Mouse (Mus musculus): ENCODE data around the gene Lgr6.

Lgr6 gene

DNA sequence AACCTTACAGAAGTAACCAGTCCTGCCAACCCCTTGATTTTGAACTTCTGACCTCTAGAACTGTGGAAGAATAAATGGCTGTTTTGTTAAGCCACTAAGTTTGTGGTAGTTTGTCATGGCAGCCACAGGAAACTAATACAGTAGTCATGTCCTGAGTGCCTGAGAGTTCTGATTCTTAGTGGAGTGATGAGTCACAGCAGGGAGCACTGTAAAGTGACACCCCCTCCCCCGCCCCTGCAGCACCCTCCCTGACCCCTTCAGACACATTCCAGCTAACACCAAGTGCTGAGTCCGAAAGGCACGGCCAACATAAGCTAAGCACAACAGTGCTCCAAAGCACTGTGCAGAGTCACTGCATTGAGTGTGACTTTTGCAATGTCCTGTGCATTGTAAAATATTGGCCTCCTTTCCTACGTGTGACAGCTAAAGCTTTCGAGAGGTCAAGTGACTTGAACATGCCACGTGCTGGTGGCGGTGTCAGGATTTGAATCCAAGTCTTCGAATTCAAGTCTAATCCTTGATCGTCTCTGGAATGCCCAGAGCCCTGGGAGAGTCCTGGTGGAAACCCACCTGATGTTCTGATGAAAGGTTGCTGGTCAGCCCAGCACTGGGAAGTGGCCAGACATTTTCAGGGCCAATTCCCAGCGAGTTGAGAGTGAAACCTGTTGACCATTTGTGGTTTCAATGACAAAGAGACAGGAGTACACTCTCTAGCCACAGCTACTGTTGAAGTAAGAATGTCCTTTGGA is 88.0 kb downstream of the Lgr6 start:
- no peak for DNase-seq (ENCODE audit: low spot score)

DNA sequence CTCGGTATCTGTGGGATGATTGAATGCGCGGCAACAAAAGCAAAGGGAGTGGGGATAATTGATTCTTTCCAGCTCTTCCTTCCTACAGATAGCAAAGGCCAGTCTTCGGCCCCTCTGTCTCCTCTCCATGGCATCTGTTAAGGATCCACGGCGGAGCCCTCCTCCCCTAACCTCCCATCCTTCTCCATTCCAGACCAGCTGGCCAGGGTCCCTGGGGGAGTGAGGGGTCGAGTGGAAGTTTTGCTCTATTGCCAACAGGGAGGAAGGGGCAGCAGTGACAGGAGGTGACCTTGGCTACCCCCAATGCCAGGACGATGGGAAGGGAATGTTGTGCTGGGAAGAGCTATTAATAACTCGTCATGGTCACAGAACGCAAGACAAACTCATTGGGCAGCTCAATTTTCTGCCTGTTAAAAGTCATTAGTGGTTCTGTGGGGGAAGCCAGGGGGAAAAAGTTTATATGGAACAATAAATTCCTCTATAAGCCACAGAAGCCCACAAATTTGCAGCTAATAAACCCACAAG is 90.1 kb downstream of the Lgr6 start:
- no peak for DNase-seq (ENCODE audit: low spot score)

DNA sequence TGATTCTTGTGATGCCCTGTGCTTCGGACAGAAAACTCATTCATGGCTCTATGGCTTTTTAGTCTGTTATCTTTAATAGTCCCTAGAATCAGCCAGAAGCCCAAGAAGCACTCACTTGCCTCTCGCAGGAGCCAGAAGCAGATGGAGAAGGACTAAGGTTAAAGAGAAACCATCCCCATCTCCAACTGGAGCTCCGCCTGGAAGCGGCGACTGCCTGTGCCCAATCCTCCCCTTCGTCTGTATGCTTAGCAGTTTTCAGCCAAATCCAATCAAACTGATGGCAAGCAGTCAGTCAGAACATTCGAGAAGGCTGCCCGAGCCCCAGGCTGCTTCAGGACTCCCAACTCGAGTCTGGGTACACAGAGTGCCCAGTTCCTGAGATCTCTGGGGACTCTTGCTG is 92.6 kb downstream of the Lgr6 start:
- DNase-seq (ENCODE audit: low spot score) = no peak

DNA sequence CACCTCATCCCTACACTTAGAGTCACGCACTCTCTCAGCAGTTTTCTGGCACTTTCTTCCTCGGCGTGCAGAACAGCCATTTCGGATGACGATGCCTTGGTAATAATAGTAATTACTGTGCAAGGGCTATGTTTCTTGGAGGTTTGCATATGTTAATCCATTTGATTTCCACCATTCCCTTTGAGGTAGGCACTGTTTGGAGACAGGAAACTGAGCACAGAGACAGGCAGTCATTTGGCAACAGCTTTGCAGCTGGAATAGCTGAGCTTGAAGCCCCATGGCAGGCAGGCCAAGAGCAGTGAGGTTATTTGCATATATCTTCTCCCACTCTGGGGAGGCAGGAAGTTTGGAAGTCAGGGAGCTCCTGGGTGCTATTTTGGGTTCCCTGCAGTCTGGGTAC is 93.2 kb downstream of the Lgr6 start:
- DNase-seq (ENCODE audit: low spot score) = no peak

DNA sequence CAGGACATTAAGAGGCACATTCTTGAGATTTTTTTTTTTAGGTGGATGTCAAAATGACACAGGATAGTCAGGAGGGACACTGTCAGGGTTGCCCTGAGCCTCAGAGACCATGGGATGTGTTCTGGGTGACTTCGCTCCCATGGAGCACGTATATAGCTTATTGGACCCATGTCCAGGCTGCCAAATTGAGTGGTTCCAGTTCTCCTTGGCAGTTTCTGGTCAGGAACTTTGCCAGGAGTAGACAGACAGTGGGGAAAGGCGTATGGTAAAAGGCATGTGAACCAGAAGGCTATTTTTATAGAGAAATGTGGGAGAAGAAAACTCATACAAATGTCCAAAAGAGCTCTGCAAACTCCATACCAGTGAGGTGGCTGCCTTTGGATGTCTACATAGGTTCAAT is 95.2 kb downstream of the Lgr6 start:
- DNase-seq (ENCODE audit: low spot score) = no peak

DNA sequence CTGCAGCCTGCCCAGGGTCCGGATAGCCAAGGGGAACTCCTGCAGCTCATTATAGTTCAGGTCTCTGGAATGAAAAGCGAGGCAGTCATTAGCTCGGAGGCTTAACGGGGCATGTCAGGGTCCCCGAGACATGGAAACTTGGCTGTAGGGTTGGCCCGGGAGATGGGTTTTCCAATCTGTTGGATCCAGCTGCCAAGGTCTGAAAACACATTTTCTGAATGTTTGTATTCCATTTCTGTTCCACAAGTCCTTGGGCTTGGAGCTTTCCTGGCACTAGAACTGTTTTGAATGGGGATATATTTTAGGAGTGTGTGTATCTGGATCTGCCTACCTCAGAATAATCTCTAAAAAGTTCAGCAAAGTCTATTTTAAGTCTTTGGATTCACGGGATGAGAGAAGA is 99.4 kb downstream of the Lgr6 start:
- DNase-seq (ENCODE audit: low spot score) = no peak

DNA sequence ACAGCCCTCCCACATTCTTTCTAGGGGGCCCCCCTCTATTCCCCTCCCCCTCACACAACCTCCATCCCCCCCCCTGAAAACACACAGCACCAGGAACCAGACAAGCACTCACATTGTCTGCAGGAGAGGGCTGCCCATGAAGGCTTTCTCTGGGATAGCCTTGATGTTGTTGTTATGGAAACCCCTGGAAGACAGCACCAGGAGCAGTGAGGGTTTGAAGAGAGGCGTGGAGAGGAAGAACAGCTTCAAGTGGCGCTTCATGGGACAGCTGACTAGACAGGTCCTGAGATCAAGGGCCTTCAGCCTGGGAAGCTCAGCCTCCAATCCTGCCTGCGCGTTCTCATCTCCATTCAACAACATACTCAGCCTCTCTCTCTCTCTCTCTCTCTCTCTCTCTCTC is 101.7 kb downstream of the Lgr6 start:
- DNase-seq (ENCODE audit: low spot score) = no peak

DNA sequence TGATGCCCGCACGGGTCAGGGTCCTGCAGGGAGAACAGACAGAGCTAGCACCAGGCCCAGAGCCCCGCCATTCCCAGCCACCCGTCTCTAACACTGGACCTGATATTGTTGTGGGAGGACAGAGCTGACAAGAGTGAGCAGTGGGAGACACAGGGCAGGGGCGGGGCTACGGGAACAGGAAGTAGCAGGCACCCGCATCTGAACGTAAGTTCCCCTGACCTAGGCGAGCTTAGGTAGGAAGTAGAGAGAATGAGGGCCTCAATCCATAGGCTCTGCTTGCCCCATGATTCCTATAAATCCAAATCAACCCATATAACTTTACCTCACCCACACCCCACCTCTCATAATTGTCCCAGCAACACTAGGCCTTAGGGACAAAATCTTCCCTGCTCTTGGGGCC is 104.5 kb downstream of the Lgr6 start:
- DNase-seq (ENCODE audit: low spot score) = no peak

DNA sequence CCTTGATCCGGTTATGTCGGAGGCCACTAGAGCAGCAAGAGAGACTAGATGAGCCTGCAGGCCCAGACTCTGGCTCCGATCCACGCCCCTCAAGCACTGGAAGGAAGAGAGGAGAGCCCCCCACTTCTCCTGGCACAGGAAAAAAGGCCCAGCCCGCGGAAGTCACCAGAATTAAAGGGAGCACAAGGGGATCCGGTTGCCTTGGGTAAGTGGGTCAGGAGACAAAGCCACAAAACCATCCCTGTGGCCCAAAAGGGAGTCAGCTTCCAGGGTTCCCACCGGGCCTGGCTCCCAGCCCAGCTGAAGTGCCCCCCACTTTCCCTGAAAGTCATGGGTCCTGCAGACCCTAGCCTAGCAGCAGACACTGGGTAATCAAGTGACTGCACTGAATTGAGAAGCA is 106.8 kb downstream of the Lgr6 start:
- DNase-seq (ENCODE audit: low spot score) = no peak

DNA sequence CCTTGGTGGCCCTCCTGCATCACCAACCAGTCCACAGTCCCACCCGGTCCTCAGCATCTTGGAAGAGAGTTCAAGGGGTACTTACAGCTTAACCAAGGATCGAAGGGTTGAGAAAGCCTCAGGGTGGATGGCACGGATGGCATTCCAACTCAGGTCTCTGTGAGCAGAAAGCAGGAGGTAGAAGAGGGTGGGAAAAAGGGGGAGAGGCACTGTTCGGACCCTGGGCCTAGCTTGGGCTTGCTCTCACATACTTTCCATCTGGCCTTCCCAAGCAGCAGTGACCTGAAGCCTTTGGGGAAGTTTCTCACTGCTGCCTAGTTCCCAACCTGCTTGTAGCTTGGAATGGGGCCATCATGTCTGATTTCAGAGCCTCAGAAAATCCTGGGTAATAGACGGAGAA is 107.5 kb downstream of the Lgr6 start:
- DNase-seq (ENCODE audit: low spot score) = no peak

DNA sequence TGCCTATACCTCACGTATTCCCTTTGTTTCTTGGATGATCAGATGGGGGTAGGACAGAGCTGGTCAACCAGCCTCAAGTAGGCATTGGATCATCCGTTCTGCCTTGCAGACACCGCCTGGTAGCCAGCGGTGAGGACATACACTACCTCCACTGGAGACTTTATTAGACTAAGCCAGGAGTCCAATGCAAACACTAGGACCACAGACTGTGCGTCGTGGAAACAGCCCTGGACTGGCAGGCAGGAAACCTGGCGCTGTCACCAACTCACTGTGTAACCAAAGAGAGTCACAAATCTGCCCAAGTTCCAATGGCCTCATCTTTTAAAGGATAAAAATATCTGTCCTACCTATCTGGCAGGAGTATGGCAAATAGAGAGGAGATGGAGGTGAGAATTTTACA is 108.6 kb downstream of the Lgr6 start:
- no peak for DNase-seq (ENCODE audit: low spot score)

DNA sequence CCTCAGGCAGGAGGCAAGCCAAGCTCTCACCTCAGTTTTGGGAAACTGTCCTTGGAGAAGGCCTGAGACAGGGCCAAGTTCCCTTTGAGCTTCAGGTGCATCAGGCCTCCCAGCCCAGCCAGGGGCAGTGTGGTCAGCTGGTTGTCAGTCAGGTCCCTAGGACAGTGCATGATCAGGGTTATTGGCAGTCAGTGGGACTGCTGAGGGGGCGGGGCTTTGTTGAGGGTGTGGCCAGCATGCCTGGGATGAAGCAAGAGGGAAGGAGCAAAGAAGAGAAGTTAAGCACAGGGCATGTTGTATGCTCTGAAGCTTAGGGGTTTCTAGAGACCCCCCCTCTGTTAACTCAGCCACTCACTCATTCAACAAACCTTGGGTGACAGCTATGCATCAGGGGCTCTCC is 109.1 kb downstream of the Lgr6 start:
- no peak for DNase-seq (ENCODE audit: low spot score)

DNA sequence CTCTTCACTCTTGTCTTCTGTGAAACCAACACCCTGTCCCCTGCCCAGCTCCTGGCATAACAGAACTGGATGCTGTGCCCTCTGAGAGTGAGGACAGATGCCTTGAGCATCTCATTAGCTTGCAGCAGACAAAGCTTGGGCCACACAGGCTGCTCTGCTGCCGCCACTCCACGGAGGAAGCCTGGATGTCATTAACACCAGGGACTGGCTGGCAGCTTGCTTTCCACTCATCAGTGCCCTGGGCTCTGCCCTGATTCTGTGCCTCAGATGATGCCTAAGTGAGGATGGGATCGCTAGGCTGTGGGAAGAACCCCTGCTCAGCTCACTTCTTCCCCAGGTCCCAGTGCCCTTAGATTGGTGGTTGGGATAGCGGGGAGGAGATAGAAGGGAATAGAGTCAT is 109.6 kb downstream of the Lgr6 start:
- DNase-seq (ENCODE audit: low spot score) = no peak

DNA sequence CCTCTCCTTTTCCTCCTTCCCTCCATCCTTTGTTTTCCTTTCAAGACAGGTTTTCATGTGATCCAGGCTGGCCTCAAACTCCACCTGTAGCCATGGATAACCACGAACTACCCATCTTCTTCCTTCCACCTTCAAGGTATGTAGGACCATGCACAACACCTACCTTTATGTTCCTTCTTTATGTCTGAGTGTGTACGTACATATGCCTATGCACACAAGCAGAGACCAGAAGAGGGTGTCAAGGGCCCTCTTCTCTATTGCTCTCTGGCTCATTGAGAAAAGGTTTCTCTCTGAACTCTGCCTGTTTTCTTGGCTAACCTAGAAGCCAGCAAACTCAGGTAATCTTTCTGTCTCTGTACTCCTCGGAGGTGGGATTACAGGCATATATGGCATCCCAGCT is 110.3 kb downstream of the Lgr6 start:
- no peak for DNase-seq (ENCODE audit: low spot score)

DNA sequence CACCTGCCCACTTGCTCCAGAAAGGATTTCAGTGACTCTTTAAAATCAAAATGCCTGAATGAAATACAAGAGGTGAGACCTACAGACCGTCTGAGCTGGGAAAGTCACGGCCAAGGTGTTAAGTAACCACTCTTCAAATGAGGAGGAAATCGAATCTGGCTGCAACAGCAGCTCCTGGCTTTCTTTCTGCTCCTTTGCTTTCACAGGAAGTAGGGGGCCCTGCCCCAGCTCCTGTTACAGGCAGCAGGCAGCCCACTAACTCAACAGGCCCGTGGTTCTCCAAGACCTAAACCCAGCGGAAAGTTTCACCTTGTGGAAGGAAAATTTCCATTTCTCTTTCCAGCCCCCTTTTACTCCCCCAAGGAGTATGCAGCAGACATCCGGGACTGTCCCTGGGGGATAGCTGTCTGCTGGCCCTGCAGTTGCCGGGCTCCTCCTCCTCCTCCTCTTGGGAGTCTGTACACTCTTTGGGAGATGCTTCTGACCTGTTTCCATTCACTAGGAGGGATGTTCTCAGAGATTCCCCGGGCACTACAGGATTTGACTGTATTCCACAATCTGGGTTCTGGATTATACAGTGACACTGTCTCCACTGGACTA is 112.9 kb downstream of the Lgr6 start:
- no peak for DNase-seq (ENCODE audit: low spot score)

DNA sequence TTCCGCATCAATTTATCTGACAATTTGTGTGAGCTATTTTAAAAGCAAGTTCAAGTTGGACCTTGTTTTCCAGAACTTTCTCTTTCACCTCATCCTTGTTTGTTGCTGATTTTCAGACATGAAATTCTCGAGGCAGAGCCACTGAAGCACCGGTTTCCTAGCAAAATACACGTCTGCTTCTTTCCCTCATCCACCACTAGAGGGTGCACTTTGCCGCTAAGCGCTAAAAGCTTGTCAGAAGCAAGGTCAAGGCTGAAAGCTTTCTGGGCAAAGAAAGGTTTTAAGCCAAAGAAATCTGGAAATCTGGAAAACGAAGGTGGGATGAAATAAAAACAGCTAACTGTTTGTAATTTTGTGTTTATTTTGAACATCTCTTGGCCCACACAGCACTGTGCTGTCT is 115.7 kb downstream of the Lgr6 start:
- peak; percentile 54 for DNase-seq (ENCODE audit: low spot score)

DNA sequence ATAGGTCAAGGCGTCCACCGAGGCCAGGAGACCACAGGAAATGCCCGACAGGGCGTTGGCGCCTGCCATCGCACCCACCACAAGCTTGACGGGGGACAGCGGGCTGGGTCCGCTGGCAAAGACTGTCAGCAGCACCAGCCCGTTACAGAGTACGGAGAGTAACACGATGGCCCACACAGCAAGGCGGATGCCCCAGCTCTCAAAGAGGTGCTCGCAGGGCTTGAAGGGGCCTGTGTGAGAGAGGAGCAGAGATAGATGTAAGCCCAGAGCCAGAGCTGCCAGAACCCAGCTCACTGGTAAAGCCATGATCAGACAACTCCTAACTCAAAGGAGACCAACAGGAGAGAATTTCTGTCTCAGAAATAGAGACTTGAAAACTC is 117.1 kb downstream of the Lgr6 start:
- no peak for DNase-seq (ENCODE audit: low spot score)

DNA sequence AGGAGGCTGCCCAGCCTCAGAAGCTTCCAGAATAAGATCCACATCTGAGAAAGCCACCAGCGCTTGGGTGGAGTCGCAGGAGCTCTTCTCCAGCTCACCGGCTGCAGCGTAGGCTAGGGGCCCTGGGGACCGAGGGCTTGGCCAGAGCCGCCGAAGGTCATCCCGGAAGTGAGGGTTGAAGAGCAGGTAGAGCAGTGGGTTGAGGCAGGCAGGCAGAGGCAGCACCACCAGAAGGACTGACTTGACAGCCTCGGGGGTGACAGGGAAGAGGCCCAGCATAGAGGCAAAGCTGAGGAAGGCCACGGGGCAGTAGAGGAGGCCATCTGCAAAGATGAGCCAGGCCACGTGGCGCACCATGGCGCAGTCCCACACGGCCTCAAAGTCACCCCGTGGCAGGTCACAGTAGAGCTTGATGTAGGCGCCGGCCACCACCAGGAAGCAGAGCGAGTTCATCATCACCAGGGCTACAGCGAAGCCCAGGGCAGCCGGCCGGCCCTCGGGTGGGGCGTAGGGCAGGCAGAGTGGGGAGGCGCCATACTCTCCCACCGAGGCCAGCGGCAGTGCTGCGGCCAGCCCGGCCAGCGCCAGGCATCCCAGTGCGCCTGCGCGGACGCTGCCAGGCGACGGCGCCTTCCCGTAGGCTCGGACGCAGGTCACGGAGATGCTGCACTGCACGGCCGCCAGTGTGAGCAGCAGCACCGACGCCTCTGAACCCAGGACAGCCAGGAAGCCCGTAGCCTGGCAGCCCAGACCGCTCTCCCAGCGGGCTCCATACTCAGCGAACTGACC is 117.7 kb downstream of the Lgr6 start:
- DNase-seq (ENCODE audit: low spot score) = peak; percentile 35

DNA sequence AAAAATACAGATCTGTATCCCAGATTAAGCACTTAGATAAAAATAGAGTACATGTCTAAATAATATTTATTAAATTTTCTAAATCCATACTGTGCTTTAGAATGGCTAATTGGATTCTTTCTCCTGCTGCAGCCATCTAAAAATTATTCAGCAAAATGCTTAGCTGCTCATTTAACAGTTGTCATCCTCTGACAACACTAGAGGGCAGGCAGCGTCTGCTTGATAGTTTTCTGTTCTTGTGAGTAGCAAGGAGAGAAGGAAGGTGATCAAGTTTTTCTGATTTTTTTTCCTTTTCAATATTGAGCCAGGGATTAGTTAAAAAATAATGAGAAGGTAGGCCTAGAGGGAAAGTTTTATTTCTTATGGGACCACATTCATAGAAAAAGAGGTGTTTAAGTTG is 132.2 kb downstream of the Lgr6 start:
- no peak for DNase-seq (ENCODE audit: low spot score)

DNA sequence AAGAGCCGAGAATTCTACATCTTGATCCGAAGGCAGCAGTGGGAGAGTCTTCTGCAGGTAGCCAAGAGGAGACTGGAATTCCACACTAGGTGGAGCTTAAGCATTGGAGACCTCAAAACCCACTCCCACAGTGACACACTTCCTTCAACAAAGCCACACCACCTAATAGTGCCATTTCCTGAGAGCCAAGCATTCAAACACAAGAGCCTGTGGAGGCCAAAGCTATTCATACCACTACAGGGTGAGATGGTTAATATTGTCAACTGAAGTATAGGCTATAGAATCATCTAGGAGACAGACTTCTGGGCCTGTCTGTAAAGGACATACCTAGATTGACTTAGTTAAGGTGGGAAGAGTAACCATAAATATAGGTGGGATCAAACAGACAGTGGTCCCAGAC is 139.6 kb downstream of the Lgr6 start:
- DNase-seq (ENCODE audit: low spot score) = no peak

DNA sequence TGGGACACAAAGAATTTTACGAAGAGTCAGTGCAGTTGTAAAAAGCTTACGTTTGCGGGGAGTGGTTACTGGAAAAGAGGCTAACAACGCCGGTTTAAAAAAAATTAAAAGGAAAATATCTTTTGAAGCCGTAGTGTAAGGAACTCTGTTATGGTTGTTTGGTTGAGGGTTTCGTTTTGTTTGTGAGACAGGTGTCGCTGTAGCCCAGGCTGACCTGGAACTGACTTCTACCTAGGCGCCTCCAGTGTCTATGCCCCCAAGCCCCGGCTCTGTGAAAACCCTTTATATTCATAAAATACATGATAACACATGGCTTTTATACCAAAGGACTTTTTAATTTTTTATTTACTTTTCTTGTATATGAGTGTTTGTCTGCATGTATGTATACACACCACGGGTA is 142.3 kb downstream of the Lgr6 start:
- DNase-seq (ENCODE audit: low spot score) = no peak

DNA sequence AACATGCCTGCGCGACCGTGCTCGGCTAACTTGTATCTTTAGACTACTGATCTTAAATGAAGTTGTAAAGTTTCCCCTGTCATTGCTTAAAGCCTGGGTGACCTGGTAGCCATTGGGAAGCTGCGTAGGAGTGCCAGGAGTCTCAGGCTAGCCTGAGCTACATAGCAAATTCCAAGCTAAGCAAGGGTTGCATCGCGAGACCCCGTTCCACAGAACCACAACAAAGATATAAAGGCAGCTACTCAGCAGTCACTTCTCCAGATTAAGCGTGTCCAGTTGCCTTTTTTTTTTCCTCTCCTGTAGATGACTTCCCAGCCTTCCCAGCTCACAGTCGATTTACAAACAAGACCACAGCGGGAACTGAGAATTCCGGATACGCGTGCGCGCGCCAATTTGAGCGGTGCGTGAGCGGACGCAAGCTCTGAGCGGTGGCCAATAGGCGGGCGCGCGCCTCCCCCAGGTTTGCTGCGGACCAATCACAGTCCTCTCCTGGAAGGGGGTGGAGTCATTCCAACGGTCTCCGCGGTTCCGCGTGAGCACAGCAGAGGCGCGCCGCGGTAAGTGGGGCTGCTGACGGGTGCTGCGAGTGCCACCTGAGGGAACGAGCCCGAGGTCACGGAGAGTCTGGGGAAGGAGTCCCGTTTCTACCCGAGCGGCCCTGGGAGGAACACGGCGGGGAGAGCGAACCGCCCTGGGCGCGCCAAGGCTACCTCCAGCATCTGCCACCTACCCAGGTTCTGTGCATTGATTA is 142.8 kb downstream of the Lgr6 start, which contains the start of gene Ube2t:
Gene Ube2t (plus strand): TSS at position 513 of the 751 bp plus-strand sequence.
- peak; percentile 79 for DNase-seq (ENCODE audit: low spot score)

Measured in left cerebral cortex, adult 11 months (tissue).